Mouse (Mus musculus) erythroblast, embryonic 14.5 days (primary cell): ENCODE results near the gene Helt.

ENCODE experiments used
- GATA1 ChIP-seq: IDR thresholded peaks from 2 replicates; pipeline ENCODE4 v1.6.1; 2012; ENCODE audit warnings: low read length, inconsistent platforms, mixed read lengths
- TAL1 ChIP-seq: IDR thresholded peaks from 3 replicates; pipeline ENCODE4 v1.6.1; 2012; ENCODE audit warnings: low read length, inconsistent platforms, mixed read lengths

DNA sequence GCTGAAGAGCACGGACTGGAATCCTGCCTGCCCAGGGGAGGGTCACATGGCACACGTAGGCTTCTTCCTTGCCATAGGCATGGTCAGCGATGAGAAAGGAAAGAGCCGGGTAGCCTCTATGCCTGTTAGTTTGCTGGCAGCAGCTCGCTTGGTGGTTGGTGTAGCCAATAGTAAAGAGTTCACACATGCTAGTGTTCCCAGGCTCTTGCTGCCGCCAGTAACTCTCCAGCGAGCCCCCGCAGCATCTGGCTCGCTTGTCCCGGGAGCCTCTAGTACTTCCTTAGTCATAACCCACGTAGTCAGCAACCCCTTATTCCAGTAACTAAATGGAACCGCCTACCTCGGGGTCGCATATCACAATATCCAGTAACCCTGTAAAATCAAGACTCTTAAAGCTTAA, 17.5 kb downstream of the Helt start:
- TF ChIP-seq GATA1 (no peak), TAL1 (no peak)
